Mouse (Mus musculus): ENCODE measurements around the gene Cyp19a1.

DNA sequence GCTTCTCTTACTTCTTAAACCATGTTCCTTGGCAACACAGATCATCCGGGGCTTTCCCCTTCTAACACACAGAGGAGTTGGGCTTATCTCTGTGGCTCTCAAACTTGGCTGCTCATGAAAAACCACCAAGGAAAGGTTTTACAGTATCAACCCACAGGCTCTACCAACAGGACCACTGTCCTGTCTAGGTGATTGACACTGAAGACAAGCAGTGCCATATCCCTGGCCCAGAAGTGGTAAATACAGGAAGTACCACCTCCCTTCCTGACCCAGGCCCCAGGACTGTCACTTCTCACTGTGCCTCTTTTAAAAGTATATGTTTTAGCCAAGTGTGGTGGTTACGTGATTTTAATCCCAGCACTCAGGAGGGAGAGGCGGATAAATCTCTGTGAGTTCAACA, 76.5 kb downstream of the Cyp19a1 start:
- TF ChIP-seq POLR2A (IDR thresholded peaks at IDR 0.05; ENCODE audit: control insufficient read depth, extremely low read depth, insufficient read depth, low read length, poor library complexity) = no peak
- no peak for TF ChIP-seq CTCF (IDR thresholded peaks at IDR 0.05; ENCODE audit: borderline replicate concordance, control insufficient read depth, extremely low read depth, insufficient read depth, low read length, poor library complexity)

Data from thymus, adult 2 months (tissue).